Mouse (Mus musculus) CH12.LX (cell line): ENCODE measurements around the gene Ces1b.

ENCODE experiments used
- CTCF ChIP-seq, 2 experiments: IDR thresholded peaks in 1 of 2; conservative IDR thresholded peaks in 1 of 2; 2 replicates each; pipeline ENCODE4 v1.5.1; 2011 to 2012; ENCODE audit warnings: low read depth in 2 of 2, low read length in 2 of 2, improper control_type of control experiment in 1 of 2, inconsistent platforms in 1 of 2, mild to moderate bottlenecking in 1 of 2, moderate library complexity in 1 of 2
- PAX5 ChIP-seq: IDR thresholded peaks from 2 replicates; pipeline ENCODE4 v1.6.1; 2012; ENCODE audit warnings: low read length, inconsistent platforms, mixed read lengths
- POLR2A ChIP-seq: IDR thresholded peaks from 2 replicates; pipeline ENCODE4 v1.6.1; 2011; ENCODE audit warnings: low read depth, mild to moderate bottlenecking, improper control_type of control experiment, low read length
- TCF12 ChIP-seq: IDR thresholded peaks from 2 replicates; pipeline ENCODE4 v1.6.1; 2014; ENCODE audit warnings: low read depth, mild to moderate bottlenecking, inconsistent platforms, low read length, improper control_type of control experiment
- USF2 ChIP-seq: conservative IDR thresholded peaks from 2 replicates; pipeline ENCODE4 v1.6.1; 2011; ENCODE audit warnings: low read depth, low read length, improper control_type of control experiment

GRCm38 (mm10) chr8:93088686-93089122, 8.9 kb upstream of the Ces1b start:
- no peak for TF ChIP-seq CTCF (conservative IDR thresholded peaks at IDR 0.05 in 1 of 2, IDR thresholded peaks at IDR 0.05 in 1 of 2; ENCODE audit: low read depth in 2 of 2, low read length in 2 of 2)
- TF ChIP-seq PAX5, result no peak
- TF ChIP-seq TCF12, result no peak
- TF ChIP-seq USF2, result no peak
- TF ChIP-seq POLR2A, result no peak
